Mouse (Mus musculus) T-helper 2 cell (primary cell): ENCODE measurements around the gene Nudt8.
"Not testable (repeated sequence)": the region's sequence is repeated elsewhere in the genome, so short reads cannot be mapped to it uniquely, and the experiment has no call there.

ENCODE experiments used
- in situ Hi-C: fragments of 300-600 bp; cut with MboI, MseI; formaldehyde crosslinking; loops from one replicate; pipeline ENCODE4 v1.15.1; 2025; ENCODE audit warnings: high pct_unique_total_duplicates

Gene Nudt8

DNA sequence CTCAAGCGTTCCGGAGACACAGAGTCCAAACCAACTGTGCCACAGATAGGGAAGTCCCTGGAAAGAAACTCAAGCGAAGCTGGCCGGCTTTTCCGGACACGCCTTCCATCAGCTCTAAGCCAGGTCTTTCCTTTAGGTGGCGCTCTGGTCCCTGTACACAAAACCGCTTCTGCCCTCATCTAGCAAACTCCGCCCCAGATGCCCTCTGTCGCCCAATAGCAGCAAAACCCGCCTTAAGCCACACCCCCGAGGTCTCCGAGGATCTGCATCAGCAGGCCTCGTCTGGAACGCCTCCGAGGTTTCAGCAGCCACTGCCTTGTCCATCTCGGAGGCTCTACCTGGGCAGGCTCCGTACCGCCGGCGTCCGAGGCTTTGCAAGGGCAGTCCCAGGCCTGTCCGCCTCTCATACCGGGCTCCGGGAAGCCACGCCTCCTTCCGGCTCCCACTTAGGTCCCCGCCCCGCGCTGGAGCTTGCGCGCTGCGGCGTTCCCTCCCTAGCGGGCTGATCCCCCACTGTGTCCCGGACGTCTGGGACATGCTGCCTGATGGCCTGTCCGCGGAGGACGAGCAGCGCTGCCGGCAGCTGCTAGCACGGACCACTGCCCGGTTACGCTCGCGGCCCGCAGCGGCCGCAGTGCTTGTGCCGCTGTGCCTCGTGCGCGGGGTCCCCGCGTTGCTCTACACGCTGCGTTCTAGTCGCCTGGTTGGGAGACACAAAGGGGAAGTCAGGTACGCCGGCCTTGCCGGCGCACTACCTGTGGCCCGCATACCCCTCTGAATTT is at the start of gene Nudt8, which contains the start of gene Gm49405:
TSS of gene Nudt8 (plus strand) at position 462 of the 782 bp plus-strand sequence.
TSS of gene Gm49405 (plus strand) at position 508 of the 782 bp plus-strand sequence.
- in situ Hi-C loops: no loop called here

DNA sequence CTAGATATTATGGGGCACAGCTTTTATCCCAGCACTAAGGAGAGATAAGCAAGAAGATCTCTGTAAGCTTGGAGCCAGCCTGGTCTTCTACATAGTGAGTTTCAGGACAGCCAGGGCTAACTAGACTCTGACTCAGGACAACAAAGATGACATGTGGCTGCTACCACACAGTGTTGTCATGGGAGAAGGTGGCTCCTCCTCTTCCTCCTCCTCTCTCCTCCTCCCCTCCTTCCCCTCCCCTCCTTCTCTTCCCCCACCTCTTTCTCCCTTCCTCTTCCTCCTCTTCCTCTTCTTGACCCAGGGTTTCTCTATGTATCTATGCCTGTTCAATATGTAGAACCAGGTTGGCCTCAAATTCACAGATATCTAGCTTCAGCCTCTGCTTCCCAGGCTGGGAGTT is 48.9 kb upstream of the Nudt8 start:
- in situ Hi-C loops: no loop called here

DNA sequence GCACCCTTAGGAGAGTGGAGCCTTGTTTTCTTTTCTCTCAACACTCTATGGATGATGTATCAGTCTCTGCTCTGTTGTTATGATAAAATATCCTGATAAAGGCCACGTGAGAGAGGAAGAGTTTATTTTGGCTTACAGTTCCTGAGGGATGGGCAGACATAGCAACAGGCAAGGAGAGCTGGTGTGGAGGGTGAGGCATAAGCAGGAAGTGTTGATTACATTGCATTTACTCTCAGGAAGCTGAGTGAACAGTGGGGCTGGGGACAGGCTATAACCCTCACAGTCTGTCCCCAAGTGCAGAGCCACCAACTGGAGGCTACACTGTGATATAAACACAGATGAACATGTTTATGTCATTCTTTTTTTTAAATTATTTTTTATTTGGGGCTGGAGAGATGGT is 48.3 kb upstream of the Nudt8 start:
- in situ Hi-C loops: no loop called here

DNA sequence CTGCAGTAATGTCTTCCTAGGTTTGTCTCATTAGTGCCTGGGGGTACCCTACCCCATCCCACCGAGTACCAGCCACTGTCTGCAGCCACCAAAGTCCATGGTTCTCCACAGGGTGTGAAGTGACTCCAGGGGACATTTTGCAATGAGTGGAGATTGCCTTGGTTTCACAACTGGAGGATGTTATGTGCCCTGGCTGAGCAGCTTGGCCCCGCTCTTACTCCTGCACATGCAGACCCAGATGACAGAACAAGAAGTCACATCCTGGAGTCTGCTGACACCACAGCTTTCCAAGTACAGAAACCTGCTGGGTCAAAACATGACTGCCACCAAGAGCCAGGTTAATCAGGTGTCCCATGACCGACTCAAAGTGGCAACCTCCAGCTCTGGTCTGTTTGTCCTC is 45.3 kb upstream of the Nudt8 start:
- in situ Hi-C loops: no loop called here

DNA sequence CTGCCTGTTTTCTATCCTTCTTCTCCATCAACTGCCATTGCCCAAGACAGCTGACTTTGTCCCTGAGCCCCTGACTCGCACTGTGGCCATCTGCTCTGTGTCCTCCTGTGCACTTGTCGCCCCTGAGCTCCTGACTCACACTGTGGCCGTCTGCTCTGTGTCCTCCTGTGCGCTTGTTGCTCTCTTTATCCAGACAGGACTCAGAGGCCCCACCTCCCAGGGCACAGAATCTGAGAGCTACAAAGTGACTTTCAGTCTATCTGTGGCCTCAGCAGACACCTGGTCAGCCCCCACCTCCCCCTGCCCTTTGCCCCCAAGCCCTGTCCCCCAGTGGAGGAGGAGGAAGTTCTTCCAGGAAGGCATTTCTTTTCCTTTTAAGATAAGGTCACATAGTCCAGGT is 44.6 kb upstream of the Nudt8 start:
- in situ Hi-C loops: no loop called here

DNA sequence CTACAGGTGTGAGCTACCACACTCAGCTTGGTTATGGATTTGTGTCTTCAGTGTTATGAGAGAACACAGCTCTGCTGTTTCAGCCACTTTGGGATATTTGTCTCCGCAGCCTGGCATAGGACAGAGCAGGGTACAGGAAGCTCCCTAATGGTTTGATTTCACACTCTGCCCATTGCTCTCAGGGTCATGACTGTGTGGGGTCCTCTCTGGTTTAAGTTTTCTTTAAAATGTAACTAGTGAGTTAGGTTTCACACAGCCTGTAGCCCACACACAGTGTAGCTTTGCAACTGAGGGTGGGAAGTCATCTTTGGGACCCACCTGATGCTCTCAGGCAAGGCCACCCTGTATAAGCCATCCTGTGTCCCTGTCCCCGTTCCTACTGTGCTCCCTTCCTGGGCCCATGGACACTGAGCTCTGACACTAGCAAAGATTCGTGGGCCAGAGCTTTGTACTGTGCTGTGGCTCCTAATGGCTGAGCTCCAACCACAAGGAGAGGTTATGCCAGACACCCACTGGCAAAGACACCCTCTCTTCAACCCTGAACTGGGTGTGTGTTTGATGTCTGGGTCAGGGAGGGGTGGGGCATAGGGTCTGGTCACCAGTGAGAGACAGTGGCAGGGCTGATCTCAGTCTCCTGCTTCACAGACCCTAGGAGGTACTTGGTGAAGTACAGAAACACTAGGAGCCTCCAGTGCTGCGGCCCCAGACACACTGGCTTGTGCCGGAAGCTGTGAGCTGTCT is 42.9 kb upstream of the Nudt8 start:
- in situ Hi-C loops: not testable (repeated sequence)

DNA sequence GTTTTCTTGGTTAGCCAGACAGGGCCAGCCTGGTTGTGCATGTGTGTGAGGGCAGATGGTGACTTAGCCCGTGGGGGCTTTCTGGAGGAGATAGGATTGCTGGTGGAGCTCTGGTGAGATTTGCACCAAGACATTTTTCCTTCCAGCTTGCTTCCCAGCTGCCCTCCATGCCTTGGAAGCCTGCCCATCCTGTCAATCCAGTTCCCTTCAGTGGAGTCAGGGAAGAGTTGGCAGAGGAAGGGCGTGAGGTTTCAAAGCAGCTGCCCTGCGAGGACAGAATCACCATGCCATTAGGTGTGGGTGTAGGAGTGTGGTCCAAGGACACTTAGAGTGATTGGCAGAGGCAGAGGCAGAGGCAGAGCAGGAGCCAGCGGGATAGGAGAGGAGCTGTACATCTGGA is 41.9 kb upstream of the Nudt8 start, which contains the start of gene Aldh3b3:
TSS of gene Aldh3b3 (plus strand) at position 176 of the 400 bp plus-strand sequence.
- in situ Hi-C loops: no loop called here

DNA sequence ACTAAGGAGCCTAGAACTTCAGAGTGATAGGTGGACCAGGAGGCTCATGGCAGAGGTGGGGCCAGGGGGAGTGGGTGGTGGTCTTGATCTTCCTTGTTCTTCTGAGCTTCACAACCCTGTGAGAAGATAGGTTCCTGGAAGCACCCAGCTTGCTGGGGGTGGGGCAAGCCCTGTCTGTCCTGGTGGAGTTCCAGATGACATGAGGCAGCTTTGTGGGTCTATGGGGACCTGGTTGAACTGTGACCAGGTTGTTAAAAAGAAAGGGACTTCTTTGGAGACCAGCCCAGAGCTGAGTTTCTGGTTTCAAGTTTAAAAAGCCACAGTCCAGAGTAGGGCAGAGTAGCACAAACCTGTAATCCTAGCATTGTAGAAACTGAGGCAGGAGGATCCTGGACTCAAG is 41.4 kb upstream of the Nudt8 start:
- in situ Hi-C loops: no loop called here

DNA sequence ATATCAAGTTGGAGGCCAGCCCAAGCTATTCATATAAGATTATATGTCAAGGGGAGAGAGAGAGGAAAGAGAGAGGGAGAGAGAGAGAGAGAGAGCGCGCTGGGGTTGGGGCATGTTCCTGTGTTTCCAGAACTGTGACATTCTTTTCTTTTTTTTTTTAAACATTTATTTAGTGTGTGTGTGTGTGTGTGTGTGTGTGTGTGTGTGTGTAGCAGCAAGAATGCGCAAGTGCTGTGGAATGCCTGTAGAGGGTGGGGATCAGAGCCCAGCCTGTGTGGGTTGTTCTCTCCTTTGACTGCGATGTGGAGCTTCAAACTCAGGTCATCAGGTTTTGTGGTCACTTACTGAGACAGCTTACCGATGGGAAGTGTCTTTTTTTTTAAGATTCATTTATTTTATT is 40.2 kb upstream of the Nudt8 start:
- in situ Hi-C loops: no loop called here

DNA sequence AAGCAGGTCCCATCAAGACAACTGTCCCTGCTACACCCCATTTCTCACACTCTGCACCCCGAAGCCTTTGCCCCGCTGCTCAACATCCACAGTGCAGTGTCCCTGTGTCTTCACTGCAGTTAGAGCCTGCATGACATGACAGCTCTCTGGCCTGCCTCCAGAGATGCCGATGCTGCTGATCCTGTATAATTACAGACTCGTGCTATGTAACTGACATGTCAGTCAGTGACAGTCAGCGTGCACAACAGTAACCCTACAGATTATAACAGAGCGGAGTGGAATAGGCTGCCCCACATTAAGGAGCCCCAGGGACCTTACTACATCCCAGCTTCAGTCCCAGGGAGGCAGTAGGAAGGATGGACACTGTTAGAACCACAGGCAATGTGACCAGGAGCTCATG is 38.6 kb upstream of the Nudt8 start:
- in situ Hi-C loops: not testable (repeated sequence)

DNA sequence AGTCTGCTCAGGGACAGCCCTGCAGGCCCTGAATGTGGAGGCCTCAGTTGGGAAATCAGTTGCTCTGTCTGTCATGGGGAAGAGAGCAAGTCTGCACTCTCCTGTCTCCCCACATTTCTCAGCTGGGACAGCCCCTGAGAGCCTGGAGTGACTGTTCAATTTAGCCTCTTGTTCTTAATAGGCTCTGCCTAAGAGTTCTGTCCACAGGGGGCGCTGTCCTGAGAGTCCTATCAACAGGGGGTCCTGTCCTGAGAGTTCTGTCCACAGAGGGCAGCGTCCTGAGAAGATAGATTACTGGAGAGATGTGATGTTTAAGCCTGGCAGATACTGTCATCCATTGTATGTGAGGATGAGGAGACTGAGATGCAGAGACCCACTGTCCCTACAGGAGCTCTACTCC is 37.9 kb upstream of the Nudt8 start:
- in situ Hi-C loops: no loop called here

DNA sequence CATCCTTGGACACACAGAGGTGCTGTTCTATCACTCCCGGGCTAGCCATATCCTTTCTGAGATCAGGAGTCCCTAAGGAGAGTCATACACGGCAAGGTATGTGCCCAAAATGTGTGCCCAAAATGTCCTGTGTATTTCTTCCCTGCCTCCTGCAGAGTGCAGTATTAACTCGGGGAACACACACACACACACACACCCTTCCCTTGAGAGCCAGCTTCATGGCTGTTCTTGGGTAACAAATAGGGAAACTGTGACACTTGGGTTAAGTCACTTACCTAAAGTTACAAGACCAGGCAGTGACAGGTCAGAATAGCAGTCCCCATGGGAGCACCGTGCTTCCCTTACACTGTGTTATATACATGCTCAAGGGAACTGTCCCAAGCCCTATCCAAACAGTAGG is 36.4 kb upstream of the Nudt8 start:
- in situ Hi-C loops: no loop called here

DNA sequence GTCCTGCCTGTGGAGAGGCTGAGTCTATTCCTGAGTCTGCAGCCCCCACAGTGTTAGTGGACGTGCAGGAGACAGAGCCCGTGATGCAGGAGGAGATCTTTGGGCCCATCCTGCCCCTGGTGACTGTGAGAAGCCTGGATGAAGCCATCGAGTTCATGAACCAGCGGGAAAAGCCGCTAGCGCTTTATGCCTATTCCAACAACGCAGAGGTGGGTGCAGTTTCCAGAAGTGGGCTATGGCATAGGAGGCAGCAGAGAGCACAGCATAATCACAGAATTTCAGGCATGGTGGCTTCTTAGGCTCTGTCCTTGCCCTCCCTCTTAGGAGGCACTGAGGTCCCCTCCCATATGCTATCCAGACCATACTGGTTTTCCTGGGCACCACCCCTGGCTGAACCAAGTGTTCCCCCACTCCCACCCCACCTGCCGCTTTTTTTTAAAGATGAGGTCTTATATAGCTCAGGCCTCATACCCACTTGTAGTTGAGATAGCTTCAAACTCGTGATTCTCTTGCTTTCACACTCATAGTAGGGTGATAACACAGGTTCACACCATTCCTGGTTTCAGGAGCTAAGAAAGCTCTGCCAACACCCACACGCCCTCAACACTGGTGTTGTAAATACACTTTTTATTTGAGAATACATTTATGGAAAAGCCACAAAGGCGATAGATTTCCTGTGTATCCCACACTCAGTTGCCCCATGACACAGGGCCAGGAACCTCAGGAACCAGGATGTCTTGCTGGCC is 33.9 kb upstream of the Nudt8 start:
- in situ Hi-C loops: no loop called here

DNA sequence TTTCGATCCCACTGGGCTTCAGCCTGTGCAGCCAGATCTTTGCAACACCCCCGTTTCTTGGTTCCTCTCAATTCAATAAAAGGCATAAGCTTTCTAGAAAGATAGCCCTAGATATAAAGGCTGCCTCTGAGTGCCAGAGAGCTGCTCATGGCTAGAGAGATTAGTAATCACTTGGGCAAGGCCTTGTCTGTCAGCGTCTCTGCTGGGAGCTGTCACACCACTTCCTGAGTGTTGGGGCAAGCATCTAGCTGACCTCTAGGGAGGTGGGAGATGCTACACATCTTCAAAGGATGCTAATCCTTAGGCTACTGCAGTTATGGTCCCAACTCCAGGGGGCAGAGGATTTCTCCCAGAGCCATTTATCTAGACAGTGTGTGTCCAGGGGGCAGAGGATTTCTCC is 33.1 kb upstream of the Nudt8 start:
- in situ Hi-C loops: no loop called here

DNA sequence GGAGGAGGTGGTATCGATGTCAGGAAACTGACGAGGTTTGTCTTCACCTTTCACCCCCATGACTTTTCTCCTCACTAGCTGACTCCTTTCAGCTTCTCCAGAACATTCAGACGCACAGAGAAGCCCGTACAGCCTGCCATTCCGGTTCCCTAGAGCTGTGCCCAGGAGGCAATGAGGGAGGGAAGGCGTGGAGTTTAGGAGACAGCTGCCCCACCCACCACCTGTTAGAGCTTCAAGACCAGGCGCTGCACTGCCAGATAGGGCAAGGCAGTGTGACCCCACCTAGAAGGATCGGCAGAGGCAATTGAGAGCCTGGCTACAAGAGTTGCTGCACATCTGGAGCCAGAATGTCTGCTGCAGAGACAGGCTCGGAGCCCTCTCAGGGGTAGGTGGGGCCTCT is 28.2 kb upstream of the Nudt8 start, which contains the start of gene Aldh3b2:
TSS of gene Aldh3b2 (plus strand) at position 100 of the 400 bp plus-strand sequence.
- in situ Hi-C loops: loop anchor here (5.0 kb wide), 1 partner anchor 345 kb away; no protein-coding TSS in a partner anchor

DNA sequence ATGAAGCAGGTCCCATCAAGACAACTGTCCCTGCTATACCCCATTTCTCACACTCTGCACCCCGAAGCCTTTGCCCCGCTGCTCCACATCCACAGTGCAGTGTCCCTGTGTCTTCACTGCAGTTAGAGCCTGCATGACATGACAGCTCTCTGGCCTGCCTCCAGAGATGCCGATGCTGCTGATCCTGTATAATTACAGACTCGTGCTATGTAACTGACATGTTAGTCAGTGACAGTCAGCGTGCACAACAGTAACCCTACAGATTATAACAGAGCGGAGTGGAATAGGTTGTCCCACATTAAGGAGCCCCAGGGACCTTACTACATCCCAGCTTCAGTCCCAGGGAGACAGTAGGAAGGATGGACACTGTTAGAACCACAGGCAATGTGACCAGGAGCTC is 25.8 kb upstream of the Nudt8 start:
- in situ Hi-C loops: loop anchor here (5.0 kb wide), 1 partner anchor 347 kb away; no protein-coding TSS in a partner anchor

DNA sequence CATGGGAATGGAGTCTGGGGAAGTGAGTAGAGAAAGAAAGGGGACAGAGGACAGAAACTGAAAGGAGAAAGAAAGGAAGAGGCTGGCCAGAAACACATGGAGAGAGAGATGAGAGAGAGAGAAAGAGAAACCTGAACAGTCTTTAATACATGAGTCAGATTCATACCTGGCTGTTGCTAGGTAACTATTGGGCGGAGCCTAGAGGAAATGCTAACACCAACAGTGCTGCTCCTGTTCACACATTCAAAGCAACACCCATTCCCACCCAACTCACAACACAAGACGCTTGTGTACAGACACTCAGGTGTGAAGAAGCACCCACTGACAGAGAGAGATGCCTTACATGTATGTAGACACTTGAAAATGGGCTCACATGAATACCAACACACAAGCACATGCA is 24.5 kb upstream of the Nudt8 start:
- in situ Hi-C loops: no loop called here

DNA sequence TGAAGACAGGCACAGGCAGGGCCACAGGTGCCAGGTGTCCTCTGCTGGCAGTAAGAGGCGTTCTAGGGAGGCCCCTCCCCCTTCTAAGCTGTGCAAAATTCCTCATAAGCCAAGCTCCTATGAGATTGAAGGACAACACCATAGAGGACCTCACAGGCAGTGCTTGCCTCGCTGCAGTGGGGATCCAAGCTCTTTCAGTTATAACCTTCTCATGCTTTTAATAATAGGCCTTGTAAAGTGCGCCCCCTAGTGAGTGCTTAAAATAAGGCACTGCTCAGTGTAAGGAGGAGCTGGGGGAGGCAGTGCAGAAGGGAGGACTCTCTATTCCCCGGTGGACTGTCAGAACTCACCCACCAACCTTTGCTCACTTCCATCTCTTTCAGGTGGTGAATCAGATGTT is 20.1 kb upstream of the Nudt8 start:
- in situ Hi-C loops: no loop called here

DNA sequence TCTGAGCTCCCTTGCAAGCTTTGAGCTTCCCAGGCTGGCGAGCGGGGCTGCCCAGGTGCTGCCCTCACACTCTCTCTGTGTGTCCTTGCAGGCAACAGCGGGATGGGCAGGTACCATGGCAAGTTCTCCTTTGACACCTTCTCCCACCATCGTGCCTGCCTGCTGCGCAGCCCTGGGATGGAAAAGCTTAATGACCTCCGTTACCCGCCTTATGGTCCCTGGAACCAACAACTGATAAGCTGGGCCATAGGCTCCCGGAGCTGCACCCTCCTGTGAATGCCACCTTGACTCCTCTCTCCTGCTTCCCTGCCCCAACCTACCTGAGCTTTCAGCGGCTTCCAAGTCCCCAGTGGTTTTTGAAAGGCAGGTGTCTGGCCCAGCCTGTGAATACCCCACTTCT is 19.5 kb upstream of the Nudt8 start:
- in situ Hi-C loops: no loop called here

DNA sequence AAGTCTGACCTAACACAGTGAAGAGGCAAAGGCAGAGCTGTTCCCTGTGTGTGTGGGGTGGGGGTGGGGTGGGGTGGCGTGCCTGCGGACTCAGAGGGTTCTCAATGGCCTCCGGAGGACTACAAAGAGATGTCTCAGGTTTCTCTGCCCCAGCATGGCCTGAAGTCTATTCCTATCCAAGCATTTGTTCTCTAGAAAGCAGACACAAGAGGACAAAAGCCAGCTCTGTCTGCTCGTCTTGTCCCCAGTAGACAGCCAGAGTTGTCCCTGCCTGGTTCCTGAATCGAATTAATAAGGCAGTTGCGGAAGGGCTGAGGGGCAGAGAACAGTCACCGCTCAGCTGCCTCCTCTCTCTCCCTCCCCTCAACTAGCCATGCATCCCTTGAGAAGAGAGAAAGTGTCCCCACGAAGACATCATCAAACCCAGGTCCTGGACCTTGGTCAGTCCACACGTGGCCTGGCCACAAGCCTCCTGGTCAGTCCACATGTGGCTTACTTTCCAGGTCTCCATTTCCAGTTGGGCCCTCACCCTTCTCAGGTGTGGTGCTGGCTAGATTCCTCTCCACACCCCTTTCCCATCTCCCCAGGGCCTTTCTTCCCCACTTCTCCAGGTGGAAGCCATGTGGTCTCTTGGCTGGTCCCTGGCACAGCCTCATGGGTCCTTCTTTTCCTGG is 16.7 kb upstream of the Nudt8 start:
- in situ Hi-C loops: no loop called here

DNA sequence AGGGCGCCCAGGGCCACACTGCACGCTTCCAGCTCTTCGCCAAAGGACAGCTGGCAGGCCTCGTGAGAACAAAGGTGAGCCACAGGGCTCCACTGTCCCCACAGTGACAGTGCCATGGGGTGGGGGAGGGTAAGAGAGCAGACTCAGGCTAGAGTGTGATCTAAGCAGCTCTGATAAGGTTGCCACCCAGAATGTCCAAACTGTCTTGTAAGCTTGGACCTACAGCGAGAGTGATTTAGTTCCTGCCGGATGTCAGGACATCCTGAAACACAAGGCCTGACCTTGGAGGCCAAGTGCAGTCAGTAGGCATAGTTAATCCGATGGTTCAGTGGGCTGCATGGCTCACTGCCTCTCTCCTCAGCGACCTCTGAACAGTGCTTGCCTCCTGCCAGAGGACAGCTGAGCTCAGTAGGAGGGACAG is 15.1 kb upstream of the Nudt8 start:
- in situ Hi-C loops: no loop called here

DNA sequence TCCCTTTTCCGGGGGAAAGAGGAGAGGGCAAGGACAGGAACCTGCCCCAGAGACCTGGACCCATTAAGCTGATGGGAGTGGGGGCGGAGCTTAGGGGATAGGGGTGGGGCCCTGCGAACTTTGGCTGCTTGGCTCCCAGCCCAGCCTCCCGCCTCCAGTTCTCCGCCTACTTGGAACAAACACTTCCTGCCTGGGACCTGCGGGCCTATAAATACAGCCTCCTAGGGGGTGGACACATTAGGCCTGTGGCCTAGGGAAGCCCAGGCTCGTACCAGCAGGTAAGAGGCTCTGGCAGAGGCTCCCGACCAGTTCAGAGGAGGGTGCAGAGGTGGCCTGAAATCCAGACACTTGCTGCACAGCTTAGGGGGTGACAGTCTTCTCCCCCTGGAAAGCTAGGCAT is 14.0 kb upstream of the Nudt8 start, which contains the start of gene Acy3:
TSS of gene Acy3 (plus strand) at position 237 of the 400 bp plus-strand sequence.
- in situ Hi-C loops: no loop called here
